Comparison of ENCODE assay signal across 8 mouse cellular contexts in the genomic region with DNA sequence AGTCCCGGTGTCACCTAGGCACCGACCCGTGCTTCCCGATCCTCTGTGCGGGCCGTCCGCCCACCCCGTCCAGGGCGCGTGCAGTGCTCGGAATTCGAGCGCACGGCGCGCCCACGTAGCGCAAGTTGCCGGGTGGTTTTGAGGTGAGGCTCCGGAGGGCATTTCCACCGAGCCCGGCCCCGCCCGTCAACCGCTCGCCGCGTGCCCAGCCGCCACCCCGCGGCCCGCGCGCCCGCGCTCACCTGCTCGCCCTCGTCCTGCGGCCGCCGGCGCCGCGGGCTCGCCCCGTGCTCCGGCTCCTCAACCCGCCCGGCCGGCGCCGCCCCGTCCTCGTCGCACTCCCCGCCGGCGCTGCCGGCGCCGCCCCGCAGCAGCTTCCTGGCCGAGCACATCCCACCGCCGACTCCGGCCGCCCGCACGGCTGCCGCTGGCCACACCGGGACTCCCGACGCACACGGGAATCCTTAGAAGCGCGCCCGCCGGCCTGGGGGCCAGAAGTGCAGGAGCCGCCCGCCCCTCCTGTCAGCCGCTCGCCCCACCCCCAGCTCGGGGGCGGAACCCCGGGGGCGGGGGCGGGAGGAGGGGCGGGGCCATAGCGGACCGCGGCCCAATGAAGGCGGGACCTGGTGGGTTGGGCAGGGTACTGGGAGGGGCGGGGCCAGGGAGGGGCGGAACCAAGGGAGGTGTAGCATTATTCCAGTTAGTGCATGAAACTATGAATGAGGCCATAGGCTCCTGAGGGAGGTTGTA. TPM values are rescaled to one million over a fixed set of nuclear protein-coding genes. Genes with fewer than 3 reads are reported as not detected.
DNase-seq lines count a peak whose midpoint lies in the region; ATAC-seq and TF ChIP-seq lines count a peak whose summit lies in the region.

Gene Fam241a (minus strand): TSS at position 533 of the 750 bp plus-strand sequence.

- no peak for TF ChIP-seq POLR2A in cortical plate, adult 2 months (IDR thresholded peaks at IDR 0.05; ENCODE audit: extremely low read depth, insufficient read depth, low read length)

- intact Hi-C loops in left cerebral cortex, postnatal 14 days (cut with DNase I) = no loop called here

- peak; percentile 91 to 97 for DNase-seq in adrenal gland, adult (ENCODE audit: inconsistent age in 2 of 2, low spot score in 1 of 2)
- DNase-seq in gastrocnemius, postnatal 10 days = peak; percentile 80
- DNase-seq in left cerebral cortex, postnatal 14 days (ENCODE audit: low spot score in 2 of 2) = peak; percentile 35 to 72
- peak; percentile 66 for DNase-seq in right cerebral cortex, postnatal 14 days
- DNase-seq in urinary bladder, postnatal 25 days (ENCODE audit: low spot score) = peak; percentile 86

- peak; percentile 67 for ATAC-seq in inflammation-experienced regulatory T-cells, adult 6 months
- peak; percentile 75 for ATAC-seq in megakaryocyte-erythroid progenitor cell, adult 5-6 weeks (replicated peaks; ENCODE audit: low FRiP score, low TSS enrichment, poor library complexity, severe bottlenecking)

- no peak within 1 kb of the TSS for H3K27ac ChIP-seq in cortical plate, adult 2 months (ENCODE audit: insufficient read depth, low read length)

- H3K4me1 ChIP-seq in cortical plate, adult 2 months (ENCODE audit: control insufficient read depth, insufficient read depth, low read length) = no peaks in the 10 kb centered on the region; the same call in 1 of the 2 replicates

- H3K4me3 ChIP-seq in cortical plate, adult 2 months (ENCODE audit: insufficient read depth, low read length) = peak within 1 kb of the TSS; percentile 78

- no peak for TF ChIP-seq CTCF in cortical plate, adult 2 months (IDR thresholded peaks at IDR 0.05; ENCODE audit: extremely low read depth, insufficient read depth, low read length)

RNA-seq across cellular contexts. Expression of gene Fam241a, which starts in this region (rescaled TPM):
- 4.2 and 4.6 TPM in 2 replicates for polyA plus RNA-seq in cortical plate, adult 2 months (2012; rRNA removed)
- total RNA-seq in gastrocnemius, postnatal 10 days (2021) = 1 to 10 TPM; 4.0 to 5.8 TPM
- polyA plus RNA-seq in inflammation-experienced regulatory T-cells, adult 6 months (2017; shearing (Covaris generic)) = 1 to 10 TPM; 2.0 to 5.2 (median 3.9) TPM
- 1 to 10 TPM; 4.2 to 4.8 TPM for total RNA-seq in left cerebral cortex, postnatal 14 days (2021)
- 54.3 and 72.8 TPM in 2 replicates for total RNA-seq in megakaryocyte-erythroid progenitor cell, adult 5-6 weeks (2014; fragmentation: Nextera tagmentation)
- 52.8 and 54.1 TPM in 2 replicates for total RNA-seq in megakaryocyte-erythroid progenitor cell, adult 5-6 weeks (2017)

Comparison
In these comparisons a context has a peak if more than half of its experiments do, and no peak if none do; other contexts are left out.
1. RNA of gene Fam241a (total RNA-seq): 52.8 to 72.8 TPM in megakaryocyte-erythroid progenitor cell, adult 5-6 weeks; 4.0 to 5.8 TPM in gastrocnemius, postnatal 10 days and 4.2 to 4.8 TPM in left cerebral cortex, postnatal 14 days; every median in the first group is over 4 times any median in the second.
2. Peak in every context shown above with its lines, with median percentiles within 50 percentile points of each other: DNase-seq.